Comparison of ENCODE assay signal across 8 mouse cellular contexts in genomic region chr7:67758858-67759628, GRCm38 (mm10). TPM values are rescaled to one million over a fixed set of nuclear protein-coding genes. Genes with fewer than 3 reads are reported as not detected.
DNase-seq lines count a peak whose midpoint lies in the region; ATAC-seq lines count a peak whose summit lies in the region.

No protein-coding gene starts in this region.

- H3K4me1 ChIP-seq in liver, embryonic 13.5 days (replicated peaks) = peaks cover 14% of the 10 kb centered on the region
- H3K4me1 ChIP-seq in neural tube, embryonic 11.5 days (ENCODE audit: control insufficient read depth, insufficient read depth, low read length) = peaks cover 4% of the 10 kb centered on the region; the same call in 1 of the 2 replicates

- H3K9ac ChIP-seq in liver, embryonic 13.5 days = no peak overlapping the region
- H3K9ac ChIP-seq in neural tube, embryonic 11.5 days (ENCODE audit: low read length) = peak overlapping the region; percentile 54

- H3K27ac ChIP-seq in liver, embryonic 13.5 days = no peak overlapping the region
- H3K27ac ChIP-seq in neural tube, embryonic 11.5 days (ENCODE audit: low read depth, low read length) = peak overlapping the region; percentile 31; the same call in 1 of the 2 replicates

- under 1% methylated on average over 89 of the region's 92 CpGs for WGBS in liver, embryonic 13.5 days (ENCODE audit: insufficient replicate concordance)
- WGBS in neural tube, embryonic 11.5 days = under 1% methylated on average over 91 of the region's 92 CpGs

- peak; percentile 21 to 65 for DNase-seq in spleen, postnatal 4 days (ENCODE audit: low spot score in 2 of 2)
- no peak for DNase-seq in spleen, adult 12 weeks (ENCODE audit: low spot score)
- DNase-seq in embryo, embryonic 10.5 days (ENCODE audit: low spot score) = peak; percentile 79
- DNase-seq in kidney, postnatal 4 days = peak; percentile 70 to 80
- peak; percentile 12 for DNase-seq in liver, embryonic 13.5 days
- DNase-seq in neural tube, embryonic 11.5 days (ENCODE audit: low spot score) = peak; percentile 68
- DNase-seq in thymus, postnatal 4 days = peak; percentile 57

- no peaks in the 10 kb centered on the region for H3K9me3 ChIP-seq in liver, embryonic 13.5 days (replicated peaks)
- H3K9me3 ChIP-seq in neural tube, embryonic 11.5 days (ENCODE audit: control insufficient read depth, low read length) = no peaks in the 10 kb centered on the region

- H3K4me3 ChIP-seq in liver, embryonic 13.5 days (replicated peaks) = peak overlapping the region; percentile 51
- H3K4me3 ChIP-seq in neural tube, embryonic 11.5 days (ENCODE audit: low read depth, low read length) = peak overlapping the region; percentile 54

- peak overlapping the region; percentile 75 for H3K4me2 ChIP-seq in liver, embryonic 13.5 days
- H3K4me2 ChIP-seq in neural tube, embryonic 11.5 days (ENCODE audit: low read depth) = peak overlapping the region; percentile 99

- ATAC-seq in granulocyte monocyte progenitor cell, adult 5-6 weeks (replicated peaks; ENCODE audit: poor library complexity, severe bottlenecking) = peak; percentile 28
- ATAC-seq in liver, embryonic 13.5 days (ENCODE audit: low read depth) = peak; percentile 47
- ATAC-seq in neural tube, embryonic 11.5 days (ENCODE audit: insufficient read depth, low FRiP score, low TSS enrichment) = peak; percentile 73

- H3K36me3 ChIP-seq in liver, embryonic 13.5 days = no peaks in the 10 kb centered on the region
- H3K36me3 ChIP-seq in neural tube, embryonic 11.5 days (ENCODE audit: control insufficient read depth, insufficient read depth, low read length) = no peaks in the 10 kb centered on the region

- H3K27me3 ChIP-seq in liver, embryonic 13.5 days = peaks cover 51% of the 10 kb centered on the region
- H3K27me3 ChIP-seq in neural tube, embryonic 11.5 days (ENCODE audit: control insufficient read depth, insufficient read depth, low read length) = peaks cover 7% of the 10 kb centered on the region

RNA-seq across cellular contexts. Expression of gene Synm, which starts 0.5 kb away (rescaled TPM):
- total RNA-seq in granulocyte monocyte progenitor cell, adult 5-6 weeks (2014; fragmentation: Nextera tagmentation) = not detected in 2 replicates
- 0.15 TPM in 1 of 2 replicates, not detected in the other for total RNA-seq in granulocyte monocyte progenitor cell, adult 5-6 weeks (2017)
- polyA plus RNA-seq in liver, embryonic 13.5 days (2015; fragmentation: Nextera tagmentation; extraction: Ambion mirVana) = 0.07 and 0.14 TPM in 2 replicates
- polyA plus RNA-seq in neural tube, embryonic 11.5 days (2014; fragmentation: Nextera tagmentation; extraction: Ambion mirVana) = 3.8 and 5.8 TPM in 2 replicates
